Mouse (Mus musculus) embryonic facial prominence, embryonic 11.5 days (tissue): ENCODE data around the gene Crnkl1. TPM values are rescaled to one million over a fixed set of nuclear protein-coding genes. Genes with fewer than 3 reads are reported as not detected.

Experiments
- ATAC-seq: fragments of 200-750 bp; cut with Nextera tagmentation; replicated peaks from 2 replicates; pipeline ENCODE4 v1.8.0; 2017; ENCODE audit warnings: low read depth; ENCODE audit not compliant: insufficient number of reproducible peaks, low FRiP score, low TSS enrichment
- DNase-seq: peaks from one replicate; pipeline ENCODE4 v3.0.0-alpha.2; 2015; ENCODE audit warnings: low spot score
- H3K27ac ChIP-seq: fragments of 300-500 bp; sonication (generic); replicated peaks from 2 replicates; pipeline ENCODE4 v1.5.1; 2014; ENCODE audit warnings: mild to moderate bottlenecking, low read depth, low read length, control low read depth
- H3K27me3 ChIP-seq: fragments of 300-500 bp; sonication (generic); 2 replicates; pipeline ENCODE4 v1.6.1; 2014; ENCODE audit warnings: mild to moderate bottlenecking, low read length, moderate library complexity, mixed read lengths; ENCODE audit not compliant: control insufficient read depth, insufficient read depth
- H3K36me3 ChIP-seq: fragments of 300-500 bp; sonication (generic); replicated peaks from 2 replicates; pipeline ENCODE4 v1.6.1; 2014; ENCODE audit warnings: low read depth, mild to moderate bottlenecking, low read length, moderate library complexity, mixed read lengths; ENCODE audit not compliant: control insufficient read depth, insufficient read depth
- H3K4me1 ChIP-seq: fragments of 300-500 bp; sonication (generic); 2 replicates; pipeline ENCODE4 v1.6.1; 2014; ENCODE audit warnings: low read length, mixed read lengths; ENCODE audit not compliant: control insufficient read depth, insufficient read depth
- H3K4me2 ChIP-seq: fragments of 300-500 bp; sonication (generic); 2 replicates; pipeline ENCODE4 v1.6.1; 2014; ENCODE audit warnings: low read depth, mild to moderate bottlenecking, control low read depth, low read length, moderate library complexity
- H3K4me3 ChIP-seq: fragments of 300-500 bp; sonication (generic); 2 replicates; pipeline ENCODE4 v1.5.1; 2014; ENCODE audit warnings: low read depth, low read length, control low read depth
- H3K9ac ChIP-seq: fragments of 300-500 bp; sonication (generic); replicated peaks from 2 replicates; pipeline ENCODE4 v1.6.1; 2014; ENCODE audit warnings: mild to moderate bottlenecking, control low read depth, low read length
- H3K9me3 ChIP-seq: fragments of 300-500 bp; sonication (generic); replicated peaks from 2 replicates; pipeline ENCODE4 v1.6.1; 2016; ENCODE audit warnings: mild to moderate bottlenecking, low read length, inconsistent platforms, mixed read lengths; ENCODE audit not compliant: control insufficient read depth
- WGBS: fragments of 180-500 bp; shearing (Covaris S2); extraction: QIAGEN DNeasy Blood & Tissue Kit; methylation state at CpG from one replicate; pipeline ENCODE4 v1.1.7; 2014; 5-methylcytosine and 5-hydroxymethylcytosine counted together
- polyA plus RNA-seq: library from polyadenylated mRNA; unstranded; fragments of >200 nt; fragmentation: Nextera tagmentation; extraction: Ambion mirVana; gene quantifications from 2 replicates; pipeline ENCODE4 v1.2.1, GENCODE M21; 2014

Gene Crnkl1
- polyA plus RNA-seq, 1 experiment from 2014 or later, result 50.6 TPM

DNA sequence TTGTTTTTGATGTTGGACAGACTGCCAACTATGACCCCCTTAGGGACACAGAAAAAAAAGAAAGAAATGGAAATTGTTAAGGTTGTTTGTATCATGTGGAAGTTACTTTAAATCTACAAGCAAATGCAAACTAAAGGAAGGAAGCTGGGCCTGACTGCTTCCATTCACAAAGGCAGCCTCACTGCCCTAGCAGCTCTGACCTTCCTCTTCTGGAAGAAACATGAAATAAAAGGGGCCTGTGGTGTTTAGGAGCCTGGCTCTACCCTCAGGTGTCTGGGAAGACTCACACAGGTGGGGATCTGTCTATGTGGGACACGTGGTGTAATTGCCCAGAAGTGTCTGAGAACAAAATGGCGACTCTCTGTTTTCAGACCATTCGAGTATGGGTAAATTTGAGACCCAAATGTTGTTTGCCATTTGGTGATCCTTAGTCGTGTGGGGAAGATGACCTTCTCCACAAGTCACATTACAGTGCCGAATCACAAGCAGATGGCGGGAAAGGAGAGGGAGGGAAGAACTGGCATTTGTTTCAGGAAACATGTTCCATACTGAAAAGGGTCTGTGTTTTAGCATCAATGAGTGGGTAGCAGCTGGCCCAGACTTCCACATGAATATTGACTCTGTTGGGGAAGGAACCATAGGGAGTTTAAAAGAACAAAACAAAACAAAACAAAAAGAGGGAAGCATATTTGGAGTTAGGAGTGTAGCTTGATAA is 45.9 kb downstream of the Crnkl1 start:
- ATAC-seq, result no peak
- Histone ChIP-seq H3K9ac (no peak overlapping the region), H3K27me3 (no peaks in the 10 kb centered on the region), H3K4me3 (no peak overlapping the region), H3K36me3 (no peaks in the 10 kb centered on the region), H3K9me3 (no peaks in the 10 kb centered on the region), H3K4me2 (no peak overlapping the region), H3K27ac (peak overlapping the region; percentile 72), H3K4me1 (no peaks in the 10 kb centered on the region; the same call in 1 of the 2 replicates)
- DNase-seq, result no peak
- 44% methylated on average over 6 of the region's 6 CpGs for WGBS

- Histone ChIP-seq H3K4me1 (no peaks in the 10 kb centered on the region; the same call in 1 of the 2 replicates), H3K27ac (peak overlapping the region; percentile 72; the same call in 1 of the 2 replicates), H3K9ac (no peak overlapping the region), H3K36me3 (no peaks in the 10 kb centered on the region), H3K4me2 (no peak overlapping the region), H3K27me3 (no peaks in the 10 kb centered on the region), H3K4me3 (no peak overlapping the region), H3K9me3 (no peaks in the 10 kb centered on the region)
- ATAC-seq (0 out of 2 replicates have a peak, but pooled peaks have one; percentile 30), DNase-seq (peak; percentile 63)
- WGBS, result 48% methylated on average over 14 of the region's 14 CpGs
Measured at GRCm38 (mm10) chr2:145887937-145888765, 46.7 kb downstream of the Crnkl1 start.

DNA sequence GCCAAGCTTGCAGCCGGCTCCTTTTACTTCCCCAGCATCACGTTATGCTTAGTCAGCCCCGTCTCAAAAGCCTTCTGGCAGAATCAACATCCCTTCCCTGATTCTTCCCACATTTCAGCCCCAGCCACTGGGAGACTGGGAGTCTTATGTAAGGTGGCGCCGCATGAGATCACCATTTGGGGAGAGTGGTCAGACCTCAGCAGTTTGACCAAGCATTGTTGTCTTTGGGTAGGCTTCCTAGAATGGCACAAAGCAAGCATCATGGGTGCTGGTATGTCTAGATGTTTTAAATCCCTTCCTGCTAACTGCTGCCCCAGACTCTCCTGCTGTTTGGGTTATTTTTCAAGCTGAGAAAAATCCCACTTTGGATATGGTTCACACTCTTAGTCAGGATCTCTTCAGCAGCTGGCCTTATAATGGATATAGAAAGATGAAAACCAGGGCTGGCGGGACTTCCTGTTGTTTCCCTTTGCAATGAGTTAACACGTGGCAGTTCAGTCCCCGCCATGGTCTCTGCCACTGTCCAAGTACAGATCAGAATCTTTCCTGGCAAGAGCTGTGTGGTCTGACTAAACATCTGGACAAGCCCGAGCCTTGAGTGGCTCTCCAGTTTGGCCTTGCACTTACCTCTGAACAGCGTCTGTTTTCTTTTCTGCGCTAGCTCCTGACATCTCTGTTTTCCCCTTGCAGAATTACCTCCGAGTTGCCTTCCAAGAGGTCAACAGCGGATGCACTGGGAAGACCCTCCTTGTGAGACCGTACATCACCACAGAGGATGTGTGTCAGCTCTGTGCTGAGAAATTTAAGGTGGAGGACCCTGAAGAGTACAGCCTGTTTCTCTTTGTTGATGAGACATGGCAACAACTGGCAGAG is 49.7 kb downstream of the Crnkl1 start:
- Histone ChIP-seq H3K9me3 (no peaks in the 10 kb centered on the region), H3K9ac (no peak overlapping the region; the same call in 1 of the 2 replicates), H3K4me1 (no peaks in the 10 kb centered on the region; the same call in 1 of the 2 replicates), H3K27me3 (no peaks in the 10 kb centered on the region), H3K36me3 (no peaks in the 10 kb centered on the region), H3K4me3 (no peak overlapping the region), H3K4me2 (no peak overlapping the region), H3K27ac (peak overlapping the region; percentile 83)
- DNase-seq, result peak; percentile 53
- WGBS, result 46% methylated on average over 14 of the region's 14 CpGs
- no peak for ATAC-seq

- Histone ChIP-seq H3K9me3 (no peaks in the 10 kb centered on the region), H3K4me1 (no peaks in the 10 kb centered on the region; the same call in 1 of the 2 replicates), H3K4me2 (no peak overlapping the region), H3K27me3 (no peaks in the 10 kb centered on the region), H3K27ac (peak overlapping the region; percentile 83), H3K9ac (peak overlapping the region; percentile 19), H3K36me3 (no peaks in the 10 kb centered on the region), H3K4me3 (no peak overlapping the region)
- WGBS, result 20% methylated on average over 17 of the region's 17 CpGs
- no peak for ATAC-seq
- DNase-seq, result peak; percentile 66
Measured at GRCm38 (mm10) chr2:145884036-145884912, 50.5 kb downstream of the Crnkl1 start.

GRCm38 (mm10) chr2:145882398-145882797 is 52.4 kb downstream of the Crnkl1 start:
- ATAC-seq (no peak), DNase-seq (peak; percentile 38)
- Histone ChIP-seq H3K4me3 (no peak overlapping the region), H3K9ac (no peak overlapping the region), H3K4me1 (no peaks in the 10 kb centered on the region; the same call in 1 of the 2 replicates), H3K27me3 (no peaks in the 10 kb centered on the region), H3K9me3 (no peaks in the 10 kb centered on the region), H3K4me2 (no peak overlapping the region), H3K27ac (no peak overlapping the region), H3K36me3 (peaks cover 3% of the 10 kb centered on the region)
- 17% methylated on average over 2 of the region's 2 CpGs for WGBS

DNA sequence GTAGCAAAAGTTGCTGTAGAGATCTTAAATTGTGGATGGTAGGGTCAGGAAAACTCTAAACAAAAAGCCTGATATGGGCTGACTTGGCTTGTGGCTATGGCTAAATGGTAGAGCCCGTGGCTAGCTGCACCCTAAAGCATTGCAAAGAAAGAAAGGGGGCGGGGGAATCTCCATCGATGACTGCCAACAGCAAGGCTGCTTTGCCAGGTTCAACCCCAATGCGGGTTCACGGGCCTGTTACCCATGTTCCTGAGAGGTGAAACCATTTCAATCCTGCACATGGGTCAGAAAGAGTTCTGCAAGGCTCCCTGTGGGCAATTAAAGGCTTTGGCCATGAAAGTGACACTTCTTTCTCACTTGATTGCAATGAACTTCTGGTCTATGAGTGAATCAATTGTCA is 52.9 kb downstream of the Crnkl1 start:
- WGBS, result 71% methylated on average over 5 of the region's 5 CpGs
- Histone ChIP-seq H3K27me3 (no peaks in the 10 kb centered on the region), H3K27ac (peak overlapping the region; percentile 60), H3K4me2 (no peak overlapping the region), H3K9me3 (no peaks in the 10 kb centered on the region), H3K4me3 (no peak overlapping the region), H3K9ac (no peak overlapping the region), H3K36me3 (peaks cover 3% of the 10 kb centered on the region), H3K4me1 (no peaks in the 10 kb centered on the region; the same call in 1 of the 2 replicates)
- peak; percentile 20 for DNase-seq
- ATAC-seq, result no peak
